Mouse (Mus musculus) thymus, postnatal 25 days (tissue): ENCODE results near the gene Spice1.

Experiments used
- DNase-seq: peaks from one replicate; pipeline ENCODE4 v3.0.0; 2022

The Spice1 gene

GRCm38 (mm10) chr16:44380006-44380405 lies 33.1 kb downstream of the Spice1 start:
- DNase-seq: no peak

- DNase-seq: no peak
Observed at GRCm38 (mm10) chr16:44381578-44381977, 34.7 kb downstream of the Spice1 start.

- no peak for DNase-seq
Observed at GRCm38 (mm10) chr16:44383549-44383948, 36.6 kb downstream of the Spice1 start.

GRCm38 (mm10) chr16:44384251-44384650 lies 37.3 kb downstream of the Spice1 start:
- DNase-seq: no peak

GRCm38 (mm10) chr16:44391877-44392548 lies 45.1 kb downstream of the Spice1 start:
- peak; percentile 19 for DNase-seq

GRCm38 (mm10) chr16:44394577-44395243 lies 47.8 kb downstream of the Spice1 start, which contains the start of gene Cfap44:
Cfap44 (plus strand) TSS chr16:44394796.
- peak; percentile 77 for DNase-seq

GRCm38 (mm10) chr16:44404933-44405332 lies 58.0 kb downstream of the Spice1 start:
- DNase-seq: no peak

GRCm38 (mm10) chr16:44407211-44407610 lies 60.3 kb downstream of the Spice1 start:
- no peak for DNase-seq

GRCm38 (mm10) chr16:44408290-44408689 lies 61.4 kb downstream of the Spice1 start:
- no peak for DNase-seq

GRCm38 (mm10) chr16:44410176-44410575 lies 63.3 kb downstream of the Spice1 start:
- no peak for DNase-seq

GRCm38 (mm10) chr16:44417596-44417995 lies 70.7 kb downstream of the Spice1 start:
- DNase-seq: no peak

GRCm38 (mm10) chr16:44421735-44422134 lies 74.8 kb downstream of the Spice1 start:
- DNase-seq: no peak

- no peak for DNase-seq
Observed at GRCm38 (mm10) chr16:44423499-44423898, 76.6 kb downstream of the Spice1 start.

- DNase-seq: no peak
Observed at GRCm38 (mm10) chr16:44428456-44428855, 81.5 kb downstream of the Spice1 start.

- DNase-seq: no peak
Observed at GRCm38 (mm10) chr16:44430021-44430420, 83.1 kb downstream of the Spice1 start.

GRCm38 (mm10) chr16:44434931-44435330 lies 88.0 kb downstream of the Spice1 start:
- no peak for DNase-seq

GRCm38 (mm10) chr16:44435481-44435880 lies 88.6 kb downstream of the Spice1 start:
- DNase-seq: no peak
